Mouse (Mus musculus) 3134 (cell line): ENCODE measurements around the gene Nup50.

ENCODE experiments used
- DNase-seq: peaks from one replicate; pipeline ENCODE4 v3.0.0-alpha.2; 2011; ENCODE audit warnings: low spot score; ENCODE audit not compliant: insufficient read length; ENCODE audit errors: extremely low read depth

The Nup50 gene

GRCm38 (mm10) chr15:84987874-84988825 is 64.9 kb downstream of the Nup50 start, which contains the start of gene 5031439G07Rik:
Gene 5031439G07Rik, minus strand, starts transcription at chr15:84988551.
- peak; percentile 92 for DNase-seq

- no peak for DNase-seq
These were observed 65.9 kb downstream of the Nup50 start for GRCm38 (mm10) chr15:84989098-84989497.

- no peak for DNase-seq
These were observed 66.6 kb downstream of the Nup50 start for GRCm38 (mm10) chr15:84989771-84990170.
